Mouse (Mus musculus) ES-E14 (cell line): ENCODE measurements at regions not wholly inside any gene's neighbourhood (a gene's known extent, or its start where the extent isn't known, plus 50 kb on each side); places are given as distances from the start of the nearest gene placed in this dataset.

Source experiments
- CHD2 ChIP-seq: IDR thresholded peaks from 2 replicates; pipeline ENCODE4 v1.6.1; 2014; ENCODE audit warnings: mild to moderate bottlenecking, low read depth, low read length, inconsistent platforms
- HCFC1 ChIP-seq: IDR thresholded peaks from 2 replicates; pipeline ENCODE4 v1.6.1; 2012; ENCODE audit warnings: low read length, inconsistent platforms, borderline replicate concordance; ENCODE audit not compliant: insufficient read depth
- MAFK ChIP-seq: IDR thresholded peaks from 2 replicates; pipeline ENCODE4 v1.6.1; 2014; ENCODE audit warnings: mild to moderate bottlenecking, low read depth, low read length, inconsistent platforms; ENCODE audit not compliant: insufficient read depth
- ZC3H11A ChIP-seq: IDR thresholded peaks from 2 replicates; pipeline ENCODE4 v1.6.1; 2012; ENCODE audit warnings: low read depth, mild to moderate bottlenecking, inconsistent platforms, low read length, borderline replicate concordance
- ZNF384 ChIP-seq: IDR thresholded peaks from 2 replicates; pipeline ENCODE4 v1.6.1; 2012; ENCODE audit warnings: low read depth, low read length, inconsistent platforms

DNA sequence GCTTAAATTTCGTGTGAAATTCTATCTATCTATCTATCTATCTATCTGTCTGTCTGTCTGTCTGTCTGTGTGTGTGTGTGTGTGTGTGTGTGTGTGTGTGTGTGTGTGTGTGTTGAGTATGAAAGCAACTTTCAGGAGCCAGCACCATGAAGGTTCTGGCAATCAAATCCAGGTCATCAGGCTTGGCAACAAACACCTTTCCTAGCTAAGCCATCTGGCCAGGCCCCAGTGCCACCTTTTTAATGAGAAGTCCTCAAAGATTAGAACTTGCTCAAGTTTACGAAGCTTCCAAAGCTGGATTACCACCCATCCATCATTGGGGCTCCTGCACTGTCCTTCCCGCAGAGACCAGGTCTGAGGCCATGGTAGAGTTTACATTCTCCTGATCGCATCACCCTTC lies 325.0 kb downstream of the Gm49356 start:
- no peak for TF ChIP-seq HCFC1
- TF ChIP-seq MAFK, result no peak
- TF ChIP-seq CHD2, result no peak
- no peak for TF ChIP-seq ZNF384
- no peak for TF ChIP-seq ZC3H11A
